Mouse (Mus musculus): Measurements from ENCODE around the gene Sppl2b. TPM values are rescaled to one million over a fixed set of nuclear protein-coding genes. Genes with fewer than 3 reads are reported as not detected.

Sppl2b gene
- 123 and 132 TPM in 2 replicates for polyA plus RNA-seq (2012; rRNA removed)

GRCm38 (mm10) chr10:80854913-80855748 is at the start of gene Sppl2b, which contains the start of gene Lsm7:
Gene Sppl2b (plus strand): TSS chr10:80855275.
Gene Lsm7 (minus strand): TSS chr10:80855209.
- Histone ChIP-seq H3K27me3 (ENCODE audit: control insufficient read depth, insufficient read depth, low read length) (no peaks in the 10 kb centered on the region), H3K4me3 (replicated peaks; ENCODE audit: insufficient read depth, low read depth, low read length) (peak within 1 kb of the TSS; percentile 95), H3K27ac (ENCODE audit: insufficient read depth, low read length) (peak within 1 kb of the TSS; percentile 31), H3K4me1 (ENCODE audit: control insufficient read depth, insufficient read depth, low read length) (peaks cover 27% of the 10 kb centered on the region)
- WGBS, result under 1% methylated on average over 80 of the region's 81 CpGs
- TF ChIP-seq CTCF (IDR thresholded peaks at IDR 0.05; ENCODE audit: borderline replicate concordance, insufficient read depth, low read depth, low read length) (no peak), POLR2A (IDR thresholded peaks at IDR 0.05; ENCODE audit: borderline replicate concordance, insufficient read depth, low read length) (peak; percentile 86)
- DNase-seq, result peak; percentile 96 to 99

GRCm38 (mm10) chr10:80805322-80805721 is 49.8 kb upstream of the Sppl2b start:
- 72% methylated on average over 5 of the region's 5 CpGs for WGBS
- no peak for DNase-seq
- H3K4me1 ChIP-seq (ENCODE audit: control insufficient read depth, insufficient read depth, low read length), result peaks cover 20% of the 10 kb centered on the region
- TF ChIP-seq CTCF (IDR thresholded peaks at IDR 0.05; ENCODE audit: borderline replicate concordance, insufficient read depth, low read depth, low read length) (no peak), POLR2A (IDR thresholded peaks at IDR 0.05; ENCODE audit: borderline replicate concordance, insufficient read depth, low read length) (no peak)
- no peaks in the 10 kb centered on the region for H3K27me3 ChIP-seq (ENCODE audit: control insufficient read depth, insufficient read depth, low read length)
- no peak overlapping the region for H3K4me3 ChIP-seq (replicated peaks; ENCODE audit: insufficient read depth, low read depth, low read length)
- H3K27ac ChIP-seq (ENCODE audit: insufficient read depth, low read length), result no peak overlapping the region

GRCm38 (mm10) chr10:80805925-80806324 is 49.1 kb upstream of the Sppl2b start:
- Histone ChIP-seq H3K27ac (ENCODE audit: insufficient read depth, low read length) (peak overlapping the region; percentile 76; the same call in 1 of the 2 replicates), H3K4me3 (replicated peaks; ENCODE audit: insufficient read depth, low read depth, low read length) (no peak overlapping the region), H3K27me3 (ENCODE audit: control insufficient read depth, insufficient read depth, low read length) (no peaks in the 10 kb centered on the region), H3K4me1 (ENCODE audit: control insufficient read depth, insufficient read depth, low read length) (peaks cover 20% of the 10 kb centered on the region)
- TF ChIP-seq CTCF (IDR thresholded peaks at IDR 0.05; ENCODE audit: borderline replicate concordance, insufficient read depth, low read depth, low read length), result peak; percentile 79
- TF ChIP-seq POLR2A (IDR thresholded peaks at IDR 0.05; ENCODE audit: borderline replicate concordance, insufficient read depth, low read length), result no peak
- WGBS, result 1% methylated on average over 3 of the region's 3 CpGs
- peak; percentile 79 to 89 for DNase-seq

- no peak for TF ChIP-seq POLR2A (IDR thresholded peaks at IDR 0.05; ENCODE audit: borderline replicate concordance, insufficient read depth, low read length)
- TF ChIP-seq CTCF (IDR thresholded peaks at IDR 0.05; ENCODE audit: borderline replicate concordance, insufficient read depth, low read depth, low read length), result no peak
- peak in 1 of 2 experiments; percentile 49 for DNase-seq
- 13% methylated on average over 34 of the region's 34 CpGs for whole genome bisulfite sequencing
- Histone ChIP-seq H3K27ac (ENCODE audit: insufficient read depth, low read length) (peak overlapping the region; percentile 76), H3K4me1 (ENCODE audit: control insufficient read depth, insufficient read depth, low read length) (peaks cover 20% of the 10 kb centered on the region), H3K4me3 (replicated peaks; ENCODE audit: insufficient read depth, low read depth, low read length) (peak overlapping the region; percentile 53), H3K27me3 (ENCODE audit: control insufficient read depth, insufficient read depth, low read length) (no peaks in the 10 kb centered on the region)
Measured at GRCm38 (mm10) chr10:80806341-80807056, 48.6 kb upstream of the Sppl2b start.

- WGBS, result under 1% methylated on average over 58 of the region's 58 CpGs
- TF ChIP-seq POLR2A (IDR thresholded peaks at IDR 0.05; ENCODE audit: borderline replicate concordance, insufficient read depth, low read length) (peak; percentile 82), CTCF (IDR thresholded peaks at IDR 0.05; ENCODE audit: borderline replicate concordance, insufficient read depth, low read depth, low read length) (no peak)
- DNase-seq, result peak; percentile 90 to 94
- Histone ChIP-seq H3K27ac (ENCODE audit: insufficient read depth, low read length) (peak overlapping the region; percentile 76), H3K4me3 (replicated peaks; ENCODE audit: insufficient read depth, low read depth, low read length) (peak overlapping the region; percentile 53), H3K4me1 (ENCODE audit: control insufficient read depth, insufficient read depth, low read length) (peaks cover 20% of the 10 kb centered on the region), H3K27me3 (ENCODE audit: control insufficient read depth, insufficient read depth, low read length) (no peaks in the 10 kb centered on the region)
Measured at GRCm38 (mm10) chr10:80807057-80807627, 47.9 kb upstream of the Sppl2b start.

- DNase-seq, result no peak
- Histone ChIP-seq H3K4me3 (replicated peaks; ENCODE audit: insufficient read depth, low read depth, low read length) (no peak overlapping the region), H3K27ac (ENCODE audit: insufficient read depth, low read length) (no peak overlapping the region), H3K27me3 (ENCODE audit: control insufficient read depth, insufficient read depth, low read length) (no peaks in the 10 kb centered on the region), H3K4me1 (ENCODE audit: control insufficient read depth, insufficient read depth, low read length) (peaks cover 16% of the 10 kb centered on the region)
- TF ChIP-seq CTCF (IDR thresholded peaks at IDR 0.05; ENCODE audit: borderline replicate concordance, insufficient read depth, low read depth, low read length) (no peak), POLR2A (IDR thresholded peaks at IDR 0.05; ENCODE audit: borderline replicate concordance, insufficient read depth, low read length) (no peak)
- WGBS, result 29% methylated on average over 40 of the region's 40 CpGs
Measured at GRCm38 (mm10) chr10:80808099-80808984, 46.7 kb upstream of the Sppl2b start.

Data from cerebellum, adult 2 months (tissue).